Mouse (Mus musculus): Measurements from ENCODE around the gene Ak5. TPM values are rescaled to one million over a fixed set of nuclear protein-coding genes. Genes with fewer than 3 reads are reported as not detected.

The Ak5 gene
- polyA plus RNA-seq, 1 experiment from 2014 or later, result 1.7 TPM

- Histone ChIP-seq H3K36me3 (no peaks in the 10 kb centered on the region), H3K9ac (no peak overlapping the region), H3K4me1 (no peaks in the 10 kb centered on the region), H3K4me2 (no peak overlapping the region), H3K9me3 (no peaks in the 10 kb centered on the region), H3K27me3 (no peaks in the 10 kb centered on the region), H3K4me3 (no peak overlapping the region), H3K27ac (no peak overlapping the region)
- ATAC-seq (ENCODE audit: insufficient number of reproducible peaks, insufficient read depth, low FRiP score, low TSS enrichment, low read depth), result no peak
- 69% methylated on average over 11 of the region's 11 CpGs for WGBS
Measured at GRCm38 (mm10) chr3:152529058-152529972, 138.8 kb downstream of the Ak5 start.

- H3K4me2 ChIP-seq, result no peak overlapping the region
- H3K27me3 ChIP-seq, result no peaks in the 10 kb centered on the region
- WGBS, result 64% methylated on average over 8 of the region's 8 CpGs
- no peaks in the 10 kb centered on the region for H3K4me1 ChIP-seq
- H3K9me3 ChIP-seq, result no peaks in the 10 kb centered on the region
- H3K36me3 ChIP-seq, result no peaks in the 10 kb centered on the region
- no peak overlapping the region for H3K9ac ChIP-seq
- no peak overlapping the region for H3K4me3 ChIP-seq
- no peak for ATAC-seq (ENCODE audit: insufficient number of reproducible peaks, insufficient read depth, low FRiP score, low TSS enrichment, low read depth)
- H3K27ac ChIP-seq, result no peak overlapping the region
Measured at GRCm38 (mm10) chr3:152526721-152527120, 141.4 kb downstream of the Ak5 start.

GRCm38 (mm10) chr3:152523315-152523638 lies 144.9 kb downstream of the Ak5 start:
- H3K4me2 ChIP-seq, result no peak overlapping the region
- WGBS, result 58% methylated on average over 4 of the region's 4 CpGs
- no peak for ATAC-seq (ENCODE audit: insufficient number of reproducible peaks, insufficient read depth, low FRiP score, low TSS enrichment, low read depth)
- H3K27me3 ChIP-seq, result no peaks in the 10 kb centered on the region
- H3K36me3 ChIP-seq, result no peaks in the 10 kb centered on the region
- no peak overlapping the region for H3K4me3 ChIP-seq
- no peaks in the 10 kb centered on the region for H3K9me3 ChIP-seq
- H3K27ac ChIP-seq, result no peak overlapping the region
- H3K4me1 ChIP-seq, result no peaks in the 10 kb centered on the region
- H3K9ac ChIP-seq, result no peak overlapping the region

GRCm38 (mm10) chr3:152522634-152523314 lies 145.4 kb downstream of the Ak5 start:
- WGBS, result 62% methylated on average over 6 of the region's 6 CpGs
- H3K27ac ChIP-seq, result no peak overlapping the region

GRCm38 (mm10) chr3:152521054-152521453 lies 147.1 kb downstream of the Ak5 start:
- no peak overlapping the region for H3K27ac ChIP-seq
- H3K4me3 ChIP-seq, result no peak overlapping the region
- WGBS, result 85% methylated on average over 7 of the region's 7 CpGs

More at GRCm38 (mm10) chr3:152522634-152523314, 145.4 kb downstream of the Ak5 start:
- H3K36me3 ChIP-seq, result no peaks in the 10 kb centered on the region
- H3K4me2 ChIP-seq, result no peak overlapping the region
- no peaks in the 10 kb centered on the region for H3K27me3 ChIP-seq
- H3K4me3 ChIP-seq, result no peak overlapping the region
- no peaks in the 10 kb centered on the region for H3K9me3 ChIP-seq
- ATAC-seq (ENCODE audit: insufficient number of reproducible peaks, insufficient read depth, low FRiP score, low TSS enrichment, low read depth), result no peak
- no peaks in the 10 kb centered on the region for H3K4me1 ChIP-seq
- H3K9ac ChIP-seq, result no peak overlapping the region

GRCm38 (mm10) chr3:152520074-152520473 lies 148.1 kb downstream of the Ak5 start:
- ATAC-seq (ENCODE audit: insufficient number of reproducible peaks, insufficient read depth, low FRiP score, low TSS enrichment, low read depth), result no peak

More at GRCm38 (mm10) chr3:152521054-152521453, 147.1 kb downstream of the Ak5 start:
- Histone ChIP-seq H3K9ac (no peak overlapping the region), H3K36me3 (no peaks in the 10 kb centered on the region), H3K9me3 (no peaks in the 10 kb centered on the region), H3K27me3 (no peaks in the 10 kb centered on the region), H3K4me2 (no peak overlapping the region), H3K4me1 (0 out of 2 replicates have a peak, but pooled peaks cover 3% of the 10 kb centered on the region)
- ATAC-seq (ENCODE audit: insufficient number of reproducible peaks, insufficient read depth, low FRiP score, low TSS enrichment, low read depth), result no peak

GRCm38 (mm10) chr3:152519556-152519955 lies 148.6 kb downstream of the Ak5 start:
- 76% methylated on average over 10 of the region's 10 CpGs for WGBS
- no peaks in the 10 kb centered on the region for H3K27me3 ChIP-seq
- no peaks in the 10 kb centered on the region for H3K36me3 ChIP-seq
- no peak overlapping the region for H3K27ac ChIP-seq
- no peak overlapping the region for H3K4me2 ChIP-seq
- peaks cover 11% of the 10 kb centered on the region for H3K4me1 ChIP-seq
- H3K4me3 ChIP-seq, result no peak overlapping the region
- H3K9ac ChIP-seq, result no peak overlapping the region
- ATAC-seq (ENCODE audit: insufficient number of reproducible peaks, insufficient read depth, low FRiP score, low TSS enrichment, low read depth), result no peak
- no peaks in the 10 kb centered on the region for H3K9me3 ChIP-seq

More at GRCm38 (mm10) chr3:152520074-152520473, 148.1 kb downstream of the Ak5 start:
- WGBS, result 57% methylated on average over 3 of the region's 3 CpGs
- no peak overlapping the region for H3K4me3 ChIP-seq
- peaks cover 5% of the 10 kb centered on the region; the same call in 1 of the 2 replicates for H3K4me1 ChIP-seq
- no peaks in the 10 kb centered on the region for H3K27me3 ChIP-seq
- no peaks in the 10 kb centered on the region for H3K36me3 ChIP-seq
- H3K9ac ChIP-seq, result no peak overlapping the region
- no peak overlapping the region for H3K27ac ChIP-seq
- no peaks in the 10 kb centered on the region for H3K9me3 ChIP-seq
- no peak overlapping the region for H3K4me2 ChIP-seq

- Histone ChIP-seq H3K4me2 (no peak overlapping the region), H3K4me3 (no peak overlapping the region), H3K27ac (no peak overlapping the region), H3K9me3 (no peaks in the 10 kb centered on the region), H3K27me3 (no peaks in the 10 kb centered on the region), H3K9ac (no peak overlapping the region), H3K4me1 (peaks cover 19% of the 10 kb centered on the region), H3K36me3 (no peaks in the 10 kb centered on the region)
- WGBS, result 60% methylated on average over 3 of the region's 3 CpGs
- no peak for ATAC-seq (ENCODE audit: insufficient number of reproducible peaks, insufficient read depth, low FRiP score, low TSS enrichment, low read depth)
Measured at GRCm38 (mm10) chr3:152516569-152516968, 151.6 kb downstream of the Ak5 start.

- no peaks in the 10 kb centered on the region for H3K9me3 ChIP-seq
- no peaks in the 10 kb centered on the region for H3K27me3 ChIP-seq
- H3K9ac ChIP-seq, result no peak overlapping the region
- H3K27ac ChIP-seq, result no peak overlapping the region
- no peak overlapping the region for H3K4me3 ChIP-seq
- H3K36me3 ChIP-seq, result no peaks in the 10 kb centered on the region
- H3K4me2 ChIP-seq, result no peak overlapping the region
- H3K4me1 ChIP-seq, result peaks cover 19% of the 10 kb centered on the region
- WGBS, result 65% methylated on average over 6 of the region's 6 CpGs
- no peak for ATAC-seq (ENCODE audit: insufficient number of reproducible peaks, insufficient read depth, low FRiP score, low TSS enrichment, low read depth)
Measured at GRCm38 (mm10) chr3:152515959-152516358, 152.2 kb downstream of the Ak5 start.

- Histone ChIP-seq H3K9me3 (no peaks in the 10 kb centered on the region), H3K36me3 (no peaks in the 10 kb centered on the region), H3K4me2 (no peak overlapping the region), H3K4me3 (no peak overlapping the region), H3K9ac (no peak overlapping the region), H3K4me1 (peaks cover 19% of the 10 kb centered on the region), H3K27me3 (no peaks in the 10 kb centered on the region), H3K27ac (no peak overlapping the region)
- WGBS, result 64% methylated on average over 2 of the region's 2 CpGs
- ATAC-seq (ENCODE audit: insufficient number of reproducible peaks, insufficient read depth, low FRiP score, low TSS enrichment, low read depth), result no peak
Measured at GRCm38 (mm10) chr3:152512517-152512916, 155.6 kb downstream of the Ak5 start.

GRCm38 (mm10) chr3:152509268-152509667 lies 158.9 kb downstream of the Ak5 start:
- ATAC-seq (ENCODE audit: insufficient number of reproducible peaks, insufficient read depth, low FRiP score, low TSS enrichment, low read depth), result no peak
- Histone ChIP-seq H3K4me2 (no peak overlapping the region), H3K4me1 (peaks cover 5% of the 10 kb centered on the region), H3K4me3 (no peak overlapping the region), H3K27me3 (no peaks in the 10 kb centered on the region), H3K9me3 (no peaks in the 10 kb centered on the region), H3K27ac (no peak overlapping the region), H3K36me3 (no peaks in the 10 kb centered on the region), H3K9ac (no peak overlapping the region)
- 87% methylated on average over 7 of the region's 7 CpGs for WGBS
